Mouse (Mus musculus) CD4-positive, CD25-positive, alpha-beta regulatory T cell, adult 2 months (primary cell): ENCODE measurements around the gene 0610010K14Rik.

Experiments
- DNase-seq: peaks from one replicate; pipeline ENCODE4 v3.0.0-alpha.2; 2012; ENCODE audit warnings: low read depth, low spot score

0610010K14Rik gene

GRCm38 (mm10) chr11:70237457-70238167 is at the start of gene 0610010K14Rik:
0610010K14Rik (minus strand) TSS chr11:70237914.
- peak; percentile 97 for DNase-seq

DNA sequence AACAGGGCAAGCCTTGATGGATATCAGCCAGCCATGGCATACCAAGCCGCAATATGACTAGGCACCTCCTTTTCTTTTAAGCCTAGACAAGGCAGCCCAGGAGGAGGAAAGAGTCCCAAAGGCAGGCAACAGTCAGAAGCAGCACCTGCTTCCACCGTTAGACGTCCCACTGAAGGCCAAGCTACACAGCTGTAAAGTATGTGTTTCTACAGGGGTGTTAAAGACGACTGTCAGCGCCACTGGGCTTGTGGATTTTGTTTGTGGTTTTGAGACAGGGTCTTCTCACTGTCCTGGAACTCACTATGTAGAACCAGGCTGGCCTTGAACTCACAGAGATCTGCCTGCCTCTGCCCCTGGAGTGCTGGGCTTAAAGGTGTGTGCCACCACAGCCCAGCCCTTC is 48.0 kb upstream of the 0610010K14Rik start:
- no peak for DNase-seq

DNA sequence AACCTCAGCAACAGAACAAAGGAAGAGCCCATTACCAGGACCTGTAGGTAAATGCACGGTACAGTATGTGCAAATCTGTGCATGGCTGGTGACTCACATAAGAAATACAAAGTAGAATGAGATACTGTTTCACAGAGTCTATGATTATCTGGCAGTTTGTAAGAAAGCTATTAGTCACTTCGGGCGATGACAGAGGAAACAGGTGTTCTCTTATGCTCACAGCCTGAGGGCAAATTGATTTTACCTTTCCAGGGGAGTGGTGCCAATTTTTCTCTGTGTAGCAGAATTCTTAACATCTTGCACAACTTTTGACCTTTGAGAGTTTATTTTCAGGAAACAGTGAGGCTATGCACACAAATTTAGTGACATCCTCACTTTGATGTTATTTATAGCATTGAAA is 47.0 kb upstream of the 0610010K14Rik start:
- DNase-seq = no peak

DNA sequence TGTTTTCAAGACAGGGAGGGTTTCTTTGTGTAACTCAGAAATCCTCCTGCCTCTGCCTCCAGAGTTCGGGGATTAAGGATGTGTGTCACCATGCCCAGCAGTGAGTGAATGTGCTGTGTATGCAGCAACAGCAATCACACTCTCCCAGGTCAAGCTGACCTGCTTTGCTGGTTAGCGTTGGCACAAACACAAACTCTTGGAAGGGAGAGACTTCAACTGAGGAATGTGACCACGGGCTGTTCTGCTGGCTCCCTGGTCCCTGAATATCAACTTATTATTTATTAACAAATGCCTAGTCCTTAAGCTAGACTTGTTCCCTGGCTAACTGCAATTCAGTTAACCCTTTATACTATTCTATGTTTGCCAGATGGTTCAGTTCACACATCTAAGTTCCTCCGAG is 46.0 kb upstream of the 0610010K14Rik start:
- no peak for DNase-seq

- DNase-seq = peak; percentile 72
These were observed 42.7 kb upstream of the 0610010K14Rik start for GRCm38 (mm10) chr11:70280441-70280840.

GRCm38 (mm10) chr11:70278961-70279360 is 41.2 kb upstream of the 0610010K14Rik start:
- DNase-seq = no peak

GRCm38 (mm10) chr11:70271641-70272040 is 33.9 kb upstream of the 0610010K14Rik start:
- peak; percentile 47 for DNase-seq

DNA sequence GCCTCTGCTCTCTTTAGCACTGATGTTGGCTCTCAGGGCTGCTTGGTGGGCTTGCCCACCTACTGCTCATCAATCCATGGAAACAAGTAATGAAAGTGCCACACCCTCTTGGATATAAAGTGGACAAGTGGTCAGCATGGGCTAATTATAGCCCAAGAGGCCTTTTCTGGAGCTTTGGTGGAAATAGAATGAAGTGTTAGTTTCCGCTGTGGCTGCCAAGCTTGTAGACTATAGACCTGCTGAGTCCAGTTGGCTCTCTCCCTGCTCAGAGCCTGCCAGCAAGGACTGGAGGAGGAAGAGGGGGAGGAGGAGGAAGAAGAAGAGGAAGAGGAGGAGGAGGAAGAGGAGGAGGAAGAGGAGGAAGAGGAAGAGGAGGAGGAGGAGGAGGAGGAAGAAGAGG is 28.7 kb upstream of the 0610010K14Rik start:
- DNase-seq = no peak

DNA sequence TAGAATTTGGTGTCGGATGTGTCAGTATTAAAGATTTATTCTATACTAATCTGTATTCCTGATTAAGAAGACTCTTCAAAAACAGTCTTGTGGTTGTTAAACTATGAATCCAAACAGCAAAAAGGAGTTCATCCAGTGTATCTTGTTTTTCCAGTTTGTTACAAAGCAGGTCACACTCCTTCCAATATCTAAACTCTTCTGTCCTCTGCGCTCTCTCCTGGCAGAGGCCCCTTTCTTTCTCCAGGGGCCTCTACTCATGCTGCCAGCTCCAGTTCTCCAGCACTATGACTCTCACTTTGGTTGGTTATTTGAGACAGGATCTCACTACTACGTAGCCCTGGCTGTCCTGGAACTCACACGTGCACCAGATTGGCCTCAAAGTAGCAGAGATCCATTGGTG is 28.1 kb upstream of the 0610010K14Rik start:
- no peak for DNase-seq

DNA sequence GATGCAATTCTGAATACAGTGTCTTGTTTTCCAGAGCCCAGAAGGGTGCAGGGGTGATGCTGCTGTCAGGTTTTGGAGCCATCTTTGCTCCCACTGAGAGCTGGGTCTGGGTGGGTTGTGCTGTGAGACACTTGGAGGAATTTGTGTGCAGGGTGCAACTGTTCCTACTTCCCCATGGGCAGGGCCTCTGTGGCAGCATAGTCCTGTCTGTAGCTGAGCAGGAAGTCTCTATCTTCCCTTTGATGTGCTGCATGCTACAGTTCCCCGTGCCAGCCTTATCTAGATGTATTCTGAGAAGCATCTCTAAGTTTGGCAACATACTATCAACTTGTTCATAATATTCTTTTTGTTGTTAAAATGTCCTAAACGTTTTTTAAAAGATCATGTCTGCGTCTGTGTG is 27.5 kb upstream of the 0610010K14Rik start:
- peak; percentile 69 for DNase-seq

GRCm38 (mm10) chr11:70259035-70259434 is 21.3 kb upstream of the 0610010K14Rik start:
- no peak for DNase-seq

DNA sequence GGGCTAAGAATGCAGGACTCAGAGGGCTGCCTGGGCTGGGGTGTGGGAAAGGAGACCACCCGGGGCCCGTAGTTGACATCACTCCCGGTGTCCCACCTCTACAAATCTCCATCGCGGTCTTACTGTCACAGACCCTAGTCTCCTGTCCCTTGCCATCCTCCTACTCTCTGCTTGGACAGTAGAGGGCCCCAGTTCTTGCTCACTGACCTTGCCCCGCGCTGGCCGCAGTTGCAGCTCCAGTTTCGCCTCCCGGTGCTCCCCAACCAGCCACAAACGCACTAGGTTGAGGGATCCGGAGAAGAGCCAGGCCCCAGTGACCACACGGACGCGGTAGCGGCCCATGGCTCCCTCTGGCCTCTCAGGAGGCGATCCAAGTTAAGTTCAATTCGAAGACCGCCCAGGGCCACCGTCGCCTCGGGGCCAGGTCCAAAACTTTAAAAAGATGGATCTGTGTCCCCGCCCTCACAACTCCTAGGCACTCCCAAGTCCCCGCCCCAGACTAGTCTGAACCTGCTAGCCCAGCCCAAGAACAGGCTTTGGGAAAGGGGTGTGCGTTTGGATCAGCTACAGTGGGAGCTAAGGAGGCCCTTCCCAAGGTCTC is 17.3 kb upstream of the 0610010K14Rik start, which contains the start of gene Alox12:
Gene Alox12 (minus strand): TSS at position 423 of the 601 bp plus-strand sequence.
- DNase-seq = peak; percentile 22

DNA sequence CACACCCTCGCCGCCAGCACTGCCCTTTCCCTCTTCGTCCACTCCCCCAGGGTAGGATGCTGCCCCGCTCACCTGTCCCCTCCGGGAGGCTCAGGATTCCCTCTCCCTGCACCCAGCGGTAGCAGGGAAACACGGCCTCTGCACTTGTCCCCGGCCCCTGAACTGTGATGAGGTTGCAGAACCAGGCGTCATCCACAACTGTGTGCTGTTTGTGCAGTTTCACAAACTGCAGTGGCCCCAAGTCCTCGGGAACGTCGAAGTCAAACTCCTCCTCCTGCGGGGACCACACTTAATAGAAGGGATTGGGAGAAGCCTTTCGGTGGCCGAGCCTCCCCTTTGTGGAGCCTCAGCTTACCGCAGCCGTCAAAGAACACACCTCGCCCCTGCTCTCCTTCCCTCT is 16.6 kb upstream of the 0610010K14Rik start:
- DNase-seq = peak; percentile 31

DNA sequence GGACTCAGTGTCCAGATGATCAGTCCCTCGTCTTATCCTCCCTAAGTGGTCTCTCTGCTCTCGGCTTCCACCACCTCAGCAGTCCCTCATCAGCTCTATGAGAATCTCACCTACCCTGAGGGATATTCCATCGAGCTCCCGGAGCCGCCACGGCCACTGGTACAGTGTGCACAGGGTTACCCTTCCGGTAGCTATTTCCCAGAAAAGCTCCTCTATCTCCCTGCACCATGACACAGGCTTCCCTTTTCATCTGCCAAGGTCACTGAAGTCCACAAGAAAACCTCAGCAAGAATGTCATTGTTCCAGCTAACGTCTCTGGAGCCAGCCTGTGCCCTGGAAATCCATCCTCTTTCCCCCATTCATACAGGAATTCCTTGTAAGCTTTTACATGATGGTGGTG is 14.1 kb upstream of the 0610010K14Rik start:
- DNase-seq = no peak

- no peak for DNase-seq
These were observed 12.4 kb upstream of the 0610010K14Rik start for GRCm38 (mm10) chr11:70250150-70250549.

DNA sequence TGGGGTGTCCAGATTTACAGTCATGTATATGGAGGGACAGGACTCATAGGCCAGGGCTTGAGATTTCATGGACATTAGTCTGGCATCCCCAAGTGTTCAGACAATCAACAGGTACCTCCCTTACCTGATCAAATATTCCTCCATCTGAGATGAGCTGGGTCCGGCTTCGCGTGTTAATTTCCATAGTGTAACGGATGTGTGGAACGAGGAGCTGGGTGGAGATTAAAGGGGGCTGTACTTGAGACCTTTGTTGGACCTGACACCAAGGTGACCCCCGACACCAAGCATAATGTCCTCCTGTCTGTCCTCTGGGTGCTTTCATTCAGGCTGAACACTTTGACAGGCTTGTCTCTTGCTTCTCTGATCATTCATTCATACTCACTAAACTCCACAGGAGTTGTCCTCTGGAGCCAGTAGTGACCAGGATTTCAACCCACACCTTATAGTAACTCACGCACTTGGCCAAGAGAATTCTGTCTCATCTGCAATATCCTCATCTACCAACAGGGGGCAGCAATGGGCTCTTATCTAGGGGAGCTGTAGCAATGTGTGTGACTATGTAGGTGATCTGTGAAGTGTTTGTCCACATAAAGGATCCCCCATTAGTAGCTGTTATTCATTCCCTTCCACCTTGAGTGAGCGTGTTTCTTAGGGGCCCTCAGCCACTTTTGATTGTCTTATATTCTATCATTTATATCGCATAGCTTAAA is 9.6 kb upstream of the 0610010K14Rik start:
- peak; percentile 86 for DNase-seq

DNA sequence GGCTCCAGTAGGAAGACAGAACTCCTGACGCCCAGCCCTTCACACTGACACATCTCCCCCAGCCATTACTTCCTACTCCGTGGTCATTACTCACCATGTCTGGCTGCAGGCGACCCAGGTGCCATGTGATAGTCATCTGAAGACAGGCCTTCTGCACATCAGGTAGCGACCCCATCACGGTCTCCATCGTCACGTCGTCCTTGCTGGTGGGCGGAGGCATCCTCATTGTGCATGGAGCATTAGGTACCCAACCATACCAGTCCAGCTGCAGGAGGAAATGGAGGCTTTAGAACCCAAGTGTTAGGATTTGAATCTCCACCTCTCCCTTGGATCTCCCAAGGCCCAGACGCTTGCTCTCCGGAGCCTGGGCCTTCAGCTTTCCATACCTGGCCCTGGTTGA is 4.9 kb upstream of the 0610010K14Rik start:
- DNase-seq = no peak

GRCm38 (mm10) chr11:70239541-70240279 is 2.0 kb upstream of the 0610010K14Rik start, which contains the start of the genes Gm21988 and Rnasek:
Gm21988 (minus strand) TSS chr11:70239830.
Rnasek (minus strand) TSS chr11:70239842.
- peak; percentile 88 for DNase-seq

- DNase-seq = no peak
These were observed 1.1 kb upstream of the 0610010K14Rik start for GRCm38 (mm10) chr11:70238591-70239440.

GRCm38 (mm10) chr11:70236717-70237116 is 997 bp downstream of the 0610010K14Rik start:
- DNase-seq = no peak
